Mouse (Mus musculus): ENCODE results near the gene 4930467E23Rik. TPM values are rescaled to one million over a fixed set of nuclear protein-coding genes. Genes with fewer than 3 reads are reported as not detected.
"Not testable (repeated sequence)": the region's sequence is repeated elsewhere in the genome, so short reads cannot be mapped to it uniquely, and the experiment has no call there.

The 4930467E23Rik gene
- polyA plus RNA-seq (2015; fragmentation: Nextera tagmentation; extraction: Ambion mirVana), result not detected in 2 replicates

DNA sequence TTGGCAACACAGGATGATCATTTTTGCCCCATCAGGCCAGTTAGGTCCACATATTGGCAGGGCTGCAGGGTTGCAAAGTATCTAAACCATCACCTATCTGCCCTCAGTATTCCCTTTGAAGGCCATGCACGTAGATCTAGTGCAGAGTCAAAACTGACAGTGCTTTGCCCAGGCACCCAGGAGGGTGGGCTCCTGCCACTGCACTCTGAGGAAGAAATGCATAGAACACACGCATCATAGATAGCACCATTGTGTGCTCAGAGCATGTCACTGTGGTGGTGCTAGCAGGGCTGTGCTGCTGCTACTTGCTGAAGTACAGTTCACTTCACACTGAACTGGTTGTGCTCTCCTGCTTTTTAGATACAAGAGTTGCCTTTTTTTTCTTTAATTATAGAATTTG, at the start of gene 4930467E23Rik:
4930467E23Rik (plus strand) TSS at position 301 of the 400 bp plus-strand sequence.
- not testable (repeated sequence) for H3K4me1 ChIP-seq (replicated peaks); H3K4me3 ChIP-seq; H3K27ac ChIP-seq (replicated peaks); ATAC-seq (ENCODE audit: low read depth); H3K9me3 ChIP-seq; H3K27me3 ChIP-seq; H3K36me3 ChIP-seq; H3K9ac ChIP-seq; H3K4me2 ChIP-seq
- no CpG with 5 or more reads among the region's 2 CpGs for WGBS

DNA sequence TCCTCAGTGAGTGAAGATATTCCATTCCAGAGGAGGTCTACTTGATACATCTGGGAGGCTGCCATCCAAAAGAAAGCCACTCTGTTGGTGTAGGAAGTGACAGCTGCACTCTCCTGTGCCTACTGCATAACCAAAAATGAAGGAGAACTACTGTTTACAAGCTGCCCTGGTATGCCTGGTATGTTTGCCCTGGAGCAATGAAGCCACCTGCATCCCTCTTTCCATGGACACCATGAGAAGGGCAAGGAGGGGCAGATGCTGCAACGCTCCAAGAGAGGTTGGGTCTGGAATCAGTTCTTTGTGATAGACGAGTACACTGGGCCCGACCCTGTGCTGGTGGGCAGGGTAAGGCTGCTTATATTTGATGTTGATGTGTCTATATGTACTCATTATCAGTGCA, 47.1 kb upstream of the 4930467E23Rik start:
- not testable (repeated sequence) for H3K9ac ChIP-seq; ATAC-seq (ENCODE audit: low read depth)
- 85% methylated on average over 2 of the region's 3 CpGs for WGBS

DNA sequence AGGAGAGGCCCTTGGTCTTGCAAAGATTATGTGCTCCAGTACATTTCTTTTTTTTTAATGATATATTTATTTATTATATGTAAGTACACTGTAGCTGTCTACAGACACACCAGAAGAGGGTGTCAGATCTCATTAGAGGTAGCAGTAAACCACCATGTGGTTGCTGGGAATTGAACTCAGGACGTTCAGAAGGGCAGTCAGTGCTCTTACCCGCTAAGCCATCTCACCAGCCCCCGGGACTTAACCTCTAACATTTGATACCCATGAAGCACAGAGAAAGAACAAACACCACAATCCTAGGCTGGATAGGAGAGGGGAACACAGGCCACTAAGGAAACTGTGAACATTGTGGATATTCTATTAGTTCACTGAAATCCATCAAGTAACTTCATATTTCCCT, 43.9 kb upstream of the 4930467E23Rik start:
- not testable (repeated sequence) for H3K4me1 ChIP-seq (replicated peaks); H3K9me3 ChIP-seq; H3K4me3 ChIP-seq; H3K4me2 ChIP-seq; H3K27me3 ChIP-seq; ATAC-seq (ENCODE audit: low read depth); H3K9ac ChIP-seq; H3K27ac ChIP-seq (replicated peaks); H3K36me3 ChIP-seq
- WGBS, result 80% methylated on average over 3 of the region's 3 CpGs

More for the DNA sequence above, 47.1 kb upstream of the 4930467E23Rik start:
- H3K27me3 ChIP-seq; H3K27ac ChIP-seq (replicated peaks); H3K9me3 ChIP-seq; H3K4me1 ChIP-seq (replicated peaks); H3K4me2 ChIP-seq; H3K4me3 ChIP-seq; H3K36me3 ChIP-seq: not testable (repeated sequence)

DNA sequence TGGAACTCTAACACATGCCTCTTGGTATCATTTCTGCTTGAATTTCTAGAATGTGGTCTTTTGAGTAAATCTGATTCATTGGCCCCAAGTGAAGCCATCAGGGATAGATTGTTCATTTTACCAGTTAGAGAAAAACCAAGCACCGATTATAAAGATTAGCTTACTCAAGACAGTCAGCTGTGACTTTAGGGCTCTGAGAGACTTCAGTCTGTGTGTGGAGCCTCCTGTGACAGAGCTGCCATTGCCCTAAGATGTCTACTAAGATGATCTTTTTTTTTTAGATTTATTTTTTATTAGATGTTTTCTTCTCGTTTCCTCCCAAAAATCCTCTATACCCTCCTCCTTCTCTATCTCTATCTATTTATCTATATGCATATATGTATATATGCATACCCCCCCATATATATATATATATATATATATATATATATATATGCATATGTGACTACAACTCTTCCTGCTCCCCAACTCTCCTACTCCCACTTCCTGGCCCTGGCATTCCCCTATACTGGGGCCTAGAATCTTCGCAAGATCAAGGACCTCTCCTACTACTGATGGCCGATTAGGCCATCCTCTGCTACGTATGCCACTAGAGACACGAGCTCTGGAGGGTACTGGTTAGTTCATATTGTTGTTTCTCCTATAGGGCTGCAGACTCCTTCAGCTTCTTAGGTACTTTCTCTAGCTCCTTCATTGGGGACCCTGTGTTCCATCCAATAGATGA, 40.4 kb upstream of the 4930467E23Rik start:
- H3K27ac ChIP-seq (replicated peaks); H3K9ac ChIP-seq; H3K9me3 ChIP-seq; H3K4me3 ChIP-seq; H3K4me2 ChIP-seq; H3K27me3 ChIP-seq; H3K36me3 ChIP-seq; H3K4me1 ChIP-seq (replicated peaks); ATAC-seq (ENCODE audit: low read depth): not testable (repeated sequence)
- 83% methylated on average over 6 of the region's 6 CpGs for WGBS

DNA sequence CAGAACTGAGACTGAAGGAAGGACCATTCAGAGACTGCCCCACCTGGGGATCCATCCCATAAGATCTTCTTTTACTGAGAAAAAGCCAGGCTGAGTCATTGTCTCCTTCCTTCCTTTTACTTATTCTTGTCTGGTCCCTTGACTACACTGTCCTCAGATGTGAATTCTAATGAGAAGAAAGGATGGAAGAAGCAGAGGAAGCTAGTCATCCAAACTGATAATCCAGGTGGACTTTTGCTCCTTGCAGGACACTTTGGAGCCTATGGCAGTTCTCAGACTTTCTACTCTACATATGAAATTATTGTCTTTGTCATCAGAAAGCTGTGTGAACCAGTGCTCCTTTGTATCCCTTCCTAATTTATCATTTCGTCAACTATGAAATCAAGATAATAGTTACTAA, 39.6 kb upstream of the 4930467E23Rik start:
- not testable (repeated sequence) for H3K4me3 ChIP-seq; H3K27me3 ChIP-seq; H3K36me3 ChIP-seq; H3K27ac ChIP-seq (replicated peaks); H3K4me1 ChIP-seq (replicated peaks); H3K4me2 ChIP-seq; ATAC-seq (ENCODE audit: low read depth); H3K9ac ChIP-seq
- WGBS, result 89% methylated on average over 1 of the region's 1 CpGs
- H3K9me3 ChIP-seq, result peaks cover 11% of the 10 kb centered on the region; the same call in 1 of the 2 replicates

DNA sequence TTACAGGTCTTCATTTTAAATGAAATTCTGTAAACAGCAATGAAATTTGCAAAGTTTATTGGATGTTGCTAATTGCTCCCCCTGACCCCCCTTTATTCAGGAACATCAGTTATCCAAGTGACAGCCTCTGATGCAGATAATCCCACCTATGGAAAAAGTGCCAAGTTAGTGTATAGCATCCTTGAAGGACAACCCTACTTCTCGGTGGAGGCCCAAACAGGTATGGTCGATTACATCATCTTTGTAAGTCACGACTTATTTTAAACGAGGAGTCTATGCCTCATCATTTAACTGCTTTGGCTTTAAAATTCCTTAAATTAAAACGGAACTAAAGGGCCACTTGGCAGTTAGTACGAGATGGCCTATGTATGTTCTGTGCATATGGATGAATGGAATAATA, 38.0 kb upstream of the 4930467E23Rik start:
- H3K27me3 ChIP-seq; H3K36me3 ChIP-seq; H3K27ac ChIP-seq (replicated peaks); ATAC-seq (ENCODE audit: low read depth); H3K4me1 ChIP-seq (replicated peaks); H3K9ac ChIP-seq; H3K4me3 ChIP-seq; H3K4me2 ChIP-seq; H3K9me3 ChIP-seq: not testable (repeated sequence)
- 82% methylated on average over 6 of the region's 6 CpGs for WGBS

DNA sequence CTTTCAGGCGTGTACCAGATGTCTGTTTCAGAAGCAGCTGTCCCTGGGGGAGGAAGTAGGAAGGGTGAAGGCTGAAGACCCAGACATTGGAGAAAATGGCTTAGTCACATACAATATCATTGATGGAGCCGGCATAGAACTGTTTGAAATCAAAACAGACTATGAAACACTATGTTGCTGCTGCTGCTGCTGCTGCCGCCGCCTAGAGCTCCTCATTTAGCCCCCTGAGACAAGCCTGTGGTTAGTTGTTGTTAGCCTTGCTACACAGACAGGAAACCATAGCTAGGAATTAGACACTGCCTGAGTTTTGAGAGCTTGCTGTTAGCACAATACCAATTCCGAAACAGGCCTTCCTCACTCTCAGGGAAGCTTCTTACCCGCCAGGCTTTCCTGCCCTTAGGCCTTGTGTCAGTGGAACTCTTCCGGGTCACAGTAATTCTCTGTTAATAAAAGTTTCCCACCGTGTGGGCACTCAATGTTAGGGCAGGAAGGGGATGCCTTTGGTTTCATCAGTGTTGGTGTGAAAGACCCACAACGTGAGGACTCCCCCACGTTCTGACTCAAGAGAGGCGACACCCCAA, 31.8 kb upstream of the 4930467E23Rik start:
- not testable (repeated sequence) for H3K4me1 ChIP-seq (replicated peaks); H3K36me3 ChIP-seq; H3K27me3 ChIP-seq; ATAC-seq (ENCODE audit: low read depth); H3K27ac ChIP-seq (replicated peaks); H3K4me3 ChIP-seq; H3K4me2 ChIP-seq; H3K9ac ChIP-seq
- WGBS, result 84% methylated on average over 11 of the region's 11 CpGs
- peaks cover 10% of the 10 kb centered on the region for H3K9me3 ChIP-seq

DNA sequence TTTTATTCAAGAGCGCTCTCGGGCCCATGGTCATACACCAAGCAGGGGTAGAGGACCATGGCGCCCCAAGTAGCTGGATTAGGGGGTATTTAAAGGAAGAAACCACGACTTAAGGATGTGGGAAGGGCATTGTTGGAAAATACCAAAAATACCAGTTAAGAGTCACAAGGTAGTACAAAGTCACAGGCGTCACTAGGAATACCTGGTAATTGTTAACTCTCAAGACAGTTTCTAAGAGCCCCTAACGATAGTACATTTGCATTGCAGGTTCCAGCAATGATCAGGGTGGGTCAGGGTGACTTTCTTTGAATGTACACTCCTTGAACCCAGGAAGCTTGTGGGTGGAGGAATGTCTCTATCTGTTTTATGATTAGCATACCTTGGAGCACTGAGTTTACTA, 31.3 kb upstream of the 4930467E23Rik start:
- not testable (repeated sequence) for H3K4me2 ChIP-seq; H3K4me3 ChIP-seq; H3K36me3 ChIP-seq; ATAC-seq (ENCODE audit: low read depth); H3K27ac ChIP-seq (replicated peaks); H3K4me1 ChIP-seq (replicated peaks); H3K27me3 ChIP-seq; H3K9ac ChIP-seq
- 81% methylated on average over 6 of the region's 6 CpGs for WGBS
- H3K9me3 ChIP-seq, result peaks cover 10% of the 10 kb centered on the region

DNA sequence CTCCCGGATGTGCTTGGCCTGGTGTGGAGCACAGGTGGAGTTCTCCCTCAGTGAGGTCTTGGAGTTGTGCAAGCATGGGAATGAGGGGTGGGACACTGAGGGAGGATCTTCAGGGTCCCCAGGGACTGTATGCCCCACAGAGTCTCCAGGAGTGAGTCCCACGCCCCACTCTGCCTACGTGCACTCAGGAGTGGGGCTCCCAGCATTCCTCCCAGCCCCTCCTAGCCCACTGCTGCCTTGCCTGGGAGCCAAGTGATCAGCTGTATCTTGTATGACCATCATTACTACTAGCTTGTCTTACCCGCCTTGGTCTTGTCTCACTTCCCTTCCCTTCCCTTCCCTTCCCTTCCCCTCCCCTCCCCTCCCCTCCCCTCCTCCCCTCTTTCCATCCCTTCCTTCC, 30.7 kb upstream of the 4930467E23Rik start:
- H3K27ac ChIP-seq (replicated peaks); H3K27me3 ChIP-seq; H3K9ac ChIP-seq; H3K4me3 ChIP-seq; ATAC-seq (ENCODE audit: low read depth); H3K36me3 ChIP-seq; H3K4me1 ChIP-seq (replicated peaks); H3K9me3 ChIP-seq; H3K4me2 ChIP-seq: not testable (repeated sequence)
- 82% methylated on average over 4 of the region's 4 CpGs for WGBS

DNA sequence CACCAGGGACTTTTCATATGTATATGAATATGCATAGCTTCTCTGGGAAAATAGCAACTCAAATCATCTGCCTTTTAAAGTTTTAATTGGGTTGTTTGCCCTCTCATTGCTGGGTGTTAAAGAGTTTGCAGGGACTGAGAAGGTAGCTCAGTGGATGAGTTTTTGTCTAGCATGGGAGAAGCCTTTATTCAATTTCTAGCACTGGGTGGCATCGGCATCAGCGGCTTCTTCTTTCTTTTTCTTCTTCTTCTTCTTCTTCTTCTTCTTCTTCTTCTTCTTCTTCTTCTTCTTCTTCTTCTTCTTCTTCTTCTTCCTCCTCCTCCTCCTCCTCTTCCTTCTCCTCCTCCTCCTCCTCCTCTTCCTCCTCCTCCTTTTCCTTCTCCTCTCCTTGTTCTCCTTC, 28.1 kb upstream of the 4930467E23Rik start:
- not testable (repeated sequence) for H3K9ac ChIP-seq; H3K4me3 ChIP-seq; H3K36me3 ChIP-seq; H3K4me1 ChIP-seq (replicated peaks); ATAC-seq (ENCODE audit: low read depth); H3K27me3 ChIP-seq; H3K27ac ChIP-seq (replicated peaks); H3K9me3 ChIP-seq; H3K4me2 ChIP-seq
- 91% methylated on average over 2 of the region's 2 CpGs for WGBS

DNA sequence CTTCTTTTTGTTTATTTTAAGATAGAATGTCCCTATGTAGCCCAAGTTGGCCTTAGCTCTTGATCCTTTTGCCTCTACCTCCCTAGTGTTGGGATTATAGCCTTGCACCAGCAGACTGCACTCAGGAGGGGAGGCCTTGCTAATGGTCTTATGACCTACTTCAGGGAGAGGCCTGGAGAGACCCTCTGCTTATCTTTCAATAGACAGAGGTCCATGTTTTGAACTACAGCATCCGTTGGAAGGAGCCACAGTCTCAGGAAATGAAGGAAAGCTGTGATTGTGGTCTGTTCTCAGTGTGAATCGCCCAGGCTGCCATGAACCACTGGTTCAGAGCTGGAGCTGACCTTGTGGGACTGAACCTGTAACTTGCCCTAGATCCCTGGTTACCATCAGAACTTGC, 27.1 kb upstream of the 4930467E23Rik start:
- H3K27me3 ChIP-seq; H3K4me3 ChIP-seq; H3K4me2 ChIP-seq; ATAC-seq (ENCODE audit: low read depth); H3K27ac ChIP-seq (replicated peaks); H3K36me3 ChIP-seq; H3K4me1 ChIP-seq (replicated peaks); H3K9ac ChIP-seq; H3K9me3 ChIP-seq: not testable (repeated sequence)
- 70% methylated on average over 2 of the region's 2 CpGs for WGBS

DNA sequence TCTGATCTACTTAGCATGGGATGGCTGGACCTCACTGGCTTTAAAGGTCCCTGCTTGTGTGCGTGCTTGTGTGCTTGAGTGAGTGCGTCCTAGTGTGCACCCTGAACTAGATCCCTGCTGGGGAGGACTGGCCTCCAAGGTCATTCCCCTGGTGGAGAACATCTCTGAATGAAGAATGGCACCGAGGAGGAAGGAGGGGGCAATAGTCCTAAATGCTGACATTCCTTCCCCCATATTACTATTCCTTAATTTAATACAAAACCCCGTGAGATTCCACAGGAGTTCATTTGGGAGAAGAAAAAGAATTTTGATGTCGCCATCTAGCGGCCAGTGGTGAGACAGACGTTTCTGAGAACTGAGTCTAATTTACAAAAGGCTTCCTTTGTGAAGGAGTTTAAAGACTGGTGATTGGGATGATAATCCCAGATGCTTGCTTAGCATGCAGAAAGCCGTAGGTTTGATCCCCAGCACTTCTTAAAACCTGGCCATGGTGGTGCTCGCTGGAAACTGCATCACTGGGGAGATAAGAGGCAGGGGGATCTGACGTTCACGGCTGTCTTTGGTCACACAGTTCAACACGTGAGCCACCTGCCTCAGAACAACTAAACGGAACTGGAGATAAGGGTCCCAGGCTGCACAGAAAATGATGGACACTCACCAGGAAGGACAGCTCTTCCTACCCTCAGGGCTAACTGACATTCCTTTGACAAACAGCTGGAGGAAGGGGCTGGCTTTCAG, 26.2 kb upstream of the 4930467E23Rik start:
- WGBS, result 49% methylated on average over 13 of the region's 13 CpGs
- H3K4me3 ChIP-seq, H3K4me2 ChIP-seq: not testable (repeated sequence)

More for the DNA sequence above, 26.2 kb upstream of the 4930467E23Rik start:
- H3K36me3 ChIP-seq; H3K9ac ChIP-seq; H3K27me3 ChIP-seq; H3K4me1 ChIP-seq (replicated peaks); H3K9me3 ChIP-seq; H3K27ac ChIP-seq (replicated peaks): not testable (repeated sequence)
- peak; percentile 85 for ATAC-seq (ENCODE audit: low read depth)
